Comparison of ENCODE assay signal across 9 mouse cellular contexts in genomic region chr15:102421437-102421836, GRCm38 (mm10). TPM values are rescaled to one million over a fixed set of nuclear protein-coding genes. Genes with fewer than 3 reads are reported as not detected.
DNase-seq lines count a peak whose midpoint lies in the region; ATAC-seq and TF ChIP-seq lines count a peak whose summit lies in the region.
"Had no signal": no experiment of that assay in that cellular context is flagged by ENCODE, and none has a peak within 500 bp of the region (broad histone marks: within the 10 kb centered on the region; RNA-seq: fewer than 3 reads in every experiment).

No protein-coding gene starts in this region.

- no peak overlapping the region for H3K4me2 ChIP-seq in CH12.LX (ENCODE audit: insufficient read depth, low read depth, poor library complexity, severe bottlenecking)

- H3K9ac ChIP-seq in CH12.LX (ENCODE audit: insufficient read depth, low read depth): no peak overlapping the region

- in situ Hi-C loops in CH12.LX (cut with MboI; ENCODE audit: low pct_ligation_motif_present, low pct_unique_long_range_greater_than_20kb, low sequenced_read_pairs): no loop called here

- no peak overlapping the region for H3K4me3 ChIP-seq in CH12.LX (replicated peaks in 1 of 3; ENCODE audit: low read depth in 2 of 3, low read length in 2 of 3, poor library complexity in 1 of 3)

- no peak overlapping the region for H3K27ac ChIP-seq in CH12.LX (ENCODE audit: insufficient read depth, low read depth)

- no peak for TF ChIP-seq EP300 in CH12.LX (IDR thresholded peaks at IDR 0.05; ENCODE audit: low read length)

- H3K9me3 ChIP-seq in CH12.LX (replicated peaks; ENCODE audit: low read length): no peaks in the 10 kb centered on the region

- dilution Hi-C loops in CH12.LX (cut with MboI; ENCODE audit: extremely low pct_ligation_motif_present, extremely low pct_unique_long_range_greater_than_20kb, low sequenced_read_pairs): no loop called here

- TF ChIP-seq RAD21 in CH12.LX (IDR thresholded peaks at IDR 0.05; ENCODE audit: low read depth, low read length): peak; percentile 84

- H3K79me2 ChIP-seq in CH12.LX (replicated peaks; ENCODE audit: control insufficient read depth, extremely low read depth, insufficient read depth, poor library complexity, severe bottlenecking): peaks cover 59% of the 10 kb centered on the region

- no peak; the same call in 1 of the 2 replicates for TF ChIP-seq POLR2A in CH12.LX (IDR thresholded peaks at IDR 0.05; ENCODE audit: low read depth, low read length)

- no peaks in the 10 kb centered on the region for H3K27me3 ChIP-seq in CH12.LX (replicated peaks)

- ATAC-seq in neutrophil, adult 5-6 weeks (ENCODE audit: extremely low read depth, insufficient number of reproducible peaks, low FRiP score, poor library complexity, severe bottlenecking): peak; percentile 75

- TF ChIP-seq CTCF in CH12.LX (conservative IDR thresholded peaks at IDR 0.05 in 1 of 2, IDR thresholded peaks at IDR 0.05 in 1 of 2; ENCODE audit: low read depth in 2 of 2, low read length in 2 of 2): peak; percentile 35 to 87; a peak in 3 of 4 replicates

- peak; percentile 54 for DNase-seq in adrenal gland, postnatal 14 days
- no peak for DNase-seq in adrenal gland, adult 18-20 months (ENCODE audit: low spot score in 2 of 2)
- peak; percentile 65 for DNase-seq in kidney, postnatal 10 days
- DNase-seq in kidney, adult 18-20 months: no peak
- peak; percentile 78 for DNase-seq in CH12.LX (ENCODE audit: extremely low read depth)
- peak; percentile 73 for DNase-seq in embryo, embryonic 11 days
- no peak for DNase-seq in left cerebral cortex, adult 11 months (ENCODE audit: low spot score)

- H3K4me1 ChIP-seq in CH12.LX (ENCODE audit: control insufficient read depth in 1 of 2, insufficient read depth in 2 of 2): peaks cover 0 to 19% of the 10 kb centered on the region in 2 experiments; a peak in 2 of 4 replicates

- H3K36me3 ChIP-seq in CH12.LX (replicated peaks in 1 of 2; ENCODE audit: control insufficient read depth in 1 of 2, insufficient read depth in 1 of 2, low read length in 1 of 2): peaks cover 15 to 70% of the 10 kb centered on the region in 2 experiments

TF ChIP-seq in CH12.LX, 34 proteins besides CTCF, POLR2A, EP300 and RAD21:
- TF ChIP-seq SMC3 (IDR thresholded peaks at IDR 0.05; ENCODE audit: low read depth, low read length): peak; percentile 67
- no peak for TF ChIP-seq MEF2A (IDR thresholded peaks at IDR 0.05; ENCODE audit: borderline replicate concordance, low read depth, low read length)
- TF ChIP-seq POLR2AphosphoS2 (IDR thresholded peaks at IDR 0.05; ENCODE audit: low read depth, low read length): no peak
- no peak for TF ChIP-seq UBTF (IDR thresholded peaks at IDR 0.05; ENCODE audit: low read depth, low read length)
- TF ChIP-seq PAX5 (IDR thresholded peaks at IDR 0.05; ENCODE audit: low read length): no peak
- TF ChIP-seq HCFC1 (IDR thresholded peaks at IDR 0.05; ENCODE audit: low read depth, low read length): no peak

RNA-seq across cellular contexts. Expression of gene Sp1, which starts 15.5 kb away (rescaled TPM):
- 72.6 and 73.7 TPM in 2 replicates for total RNA-seq in adrenal gland, postnatal 14 days (2021)
- 10 to 100 TPM; 61.1 to 62.1 TPM for total RNA-seq in adrenal gland, adult 18-20 months (2021)
- total RNA-seq in CH12.LX (2012; rRNA removed) (23.3 and 23.5 TPM in 2 replicates), CH12.LX (2014; rRNA removed) (22.3 and 27.1 TPM in 2 replicates)
- 25.6 and 31.8 TPM in 2 replicates for polyA plus RNA-seq in CH12.LX (2012; ENCODE audit: insufficient read length, low read depth)
- 105 and 109 TPM in 2 replicates for total RNA-seq in neutrophil, adult 5-6 weeks (2017)

RNA-seq across cellular contexts. Expression of gene Amhr2, which starts 23.7 kb away (rescaled TPM):
- total RNA-seq in adrenal gland, postnatal 14 days (2021): 1.5 and 1.6 TPM in 2 replicates
- total RNA-seq in adrenal gland, adult 18-20 months (2021): 1 to 10 TPM; 1.5 to 2.0 TPM
- total RNA-seq in CH12.LX (2012; rRNA removed) (not detected in 2 replicates), CH12.LX (2014; rRNA removed) (not detected in 2 replicates)
- not detected in 2 replicates for polyA plus RNA-seq in CH12.LX (2012; ENCODE audit: insufficient read length, low read depth)
- 0.74 and 1.2 TPM in 2 replicates for total RNA-seq in neutrophil, adult 5-6 weeks (2017)
- polyA plus RNA-seq: limb, embryonic 11.5 days had no signal

RNA-seq across cellular contexts. Expression of gene Prr13, which starts 37.4 kb away (rescaled TPM):
- 75.6 and 89.5 TPM in 2 replicates for total RNA-seq in adrenal gland, postnatal 14 days (2021)
- 100 to 1,000 TPM in 1 of 2 experiments, 10 to 100 TPM in 1; 86.2 to 148 TPM for total RNA-seq in adrenal gland, adult 18-20 months (2021)
- total RNA-seq in CH12.LX (2012; rRNA removed) (34.5 and 36.4 TPM in 2 replicates), CH12.LX (2014; rRNA removed) (26.1 and 32.2 TPM in 2 replicates)
- polyA plus RNA-seq in CH12.LX (2012; ENCODE audit: insufficient read length, low read depth): 94.8 and 131 TPM in 2 replicates
- 272 and 296 TPM in 2 replicates for total RNA-seq in neutrophil, adult 5-6 weeks (2017)

RNA-seq across cellular contexts. Expression of gene Pcbp2, which starts 48.9 kb away (rescaled TPM):
- 726 and 812 TPM in 2 replicates for total RNA-seq in adrenal gland, postnatal 14 days (2021)
- total RNA-seq in adrenal gland, adult 18-20 months (2021): 100 to 1,000 TPM; 628 to 756 TPM
- total RNA-seq in CH12.LX (2012; rRNA removed) (263 and 281 TPM in 2 replicates), CH12.LX (2014; rRNA removed) (308 and 379 TPM in 2 replicates)
- polyA plus RNA-seq in CH12.LX (2012; ENCODE audit: insufficient read length, low read depth): 1,350 and 1,545 TPM in 2 replicates
- total RNA-seq in neutrophil, adult 5-6 weeks (2017): 144 TPM in 2 replicates

RNA-seq across cellular contexts. Expression of gene Sp7, which starts 54.5 kb away (rescaled TPM):
- total RNA-seq in adrenal gland, postnatal 14 days (2021): not detected in 2 replicates
- total RNA-seq in adrenal gland, adult 18-20 months (2021): under 1 TPM in 1 of 2 experiments, not detected in 1; 0.10 TPM
- total RNA-seq in CH12.LX (2012; rRNA removed) (0.04 TPM in 1 of 2 replicates, not detected in the other), CH12.LX (2014; rRNA removed) (not detected in 2 replicates)
- polyA plus RNA-seq in CH12.LX (2012; ENCODE audit: insufficient read length, low read depth): not detected in 2 replicates
- total RNA-seq in neutrophil, adult 5-6 weeks (2017): not detected in 2 replicates

Comparison
In these comparisons a context has a peak if more than half of its experiments do, and no peak if none do; other contexts are left out.
1. DNase-seq: peak in adrenal gland, postnatal 14 days (single experiment), kidney, postnatal 10 days (single experiment), CH12.LX (single experiment) and embryo, embryonic 11 days (single experiment); none in adrenal gland, adult 18-20 months (0 of 2), kidney, adult 18-20 months (single experiment) and left cerebral cortex, adult 11 months (single experiment).